Mouse (Mus musculus): ENCODE results near the gene Gm11115. TPM values are rescaled to one million over a fixed set of nuclear protein-coding genes. Genes with fewer than 3 reads are reported as not detected.

The Gm11115 gene
- not detected in 3 replicates for total RNA-seq (2017)

DNA sequence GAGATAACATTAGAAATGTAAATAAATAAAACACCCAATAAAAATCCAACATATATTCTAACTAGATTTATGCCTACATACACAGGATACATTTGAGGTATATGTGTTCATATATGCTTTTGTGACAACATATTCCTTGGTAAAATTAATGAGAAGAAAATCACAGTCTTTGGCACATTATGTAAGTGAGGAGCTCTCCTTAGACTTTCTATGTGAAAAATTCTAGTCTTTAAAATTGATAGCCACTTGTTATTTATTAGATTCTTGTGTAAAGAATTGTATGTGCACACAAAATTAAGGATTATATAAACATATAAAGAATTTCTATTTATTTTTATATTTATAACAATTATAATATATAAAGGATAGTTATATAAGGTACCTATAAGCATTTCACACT is at the start of gene Gm11115:
Gene Gm11115 (minus strand): TSS at position 101 of the 400 bp plus-strand sequence.
- no peak for ATAC-seq (replicated peaks; ENCODE audit: insufficient number of reproducible peaks, low FRiP score, low TSS enrichment, poor library complexity, severe bottlenecking)

DNA sequence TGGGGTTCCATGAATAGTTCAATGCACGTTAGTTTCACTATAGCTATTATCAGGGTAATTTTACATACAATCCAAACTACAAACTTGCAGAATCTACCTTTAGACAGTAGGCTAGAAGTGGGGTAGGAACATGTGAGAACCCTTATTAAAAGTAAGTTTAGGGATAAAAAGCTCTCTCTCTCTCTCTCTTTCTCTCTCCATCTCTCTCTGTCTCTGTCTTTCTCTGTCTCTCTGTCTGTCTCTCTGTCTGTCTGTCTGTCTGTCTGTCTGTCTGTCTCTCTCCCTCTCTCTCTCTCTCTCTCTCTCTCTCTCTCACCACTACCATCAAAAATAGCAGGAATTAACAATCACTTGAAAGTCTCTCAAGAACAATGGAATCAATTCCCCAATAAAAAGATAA is 42.5 kb downstream of the Gm11115 start, which contains the start of gene Gm11116:
Gene Gm11116 (minus strand): TSS at position 101 of the 400 bp plus-strand sequence.
- ATAC-seq (replicated peaks; ENCODE audit: insufficient number of reproducible peaks, low FRiP score, low TSS enrichment, poor library complexity, severe bottlenecking): no peak

Other genes starting within 250 kb of the Gm11115 start
- gene Csn3, start 228.5 kb downstream of the Gm11115 start, total RNA-seq (2017): not detected in 3 replicates
- gene 2310003L06Rik, start 184.6 kb downstream of the Gm11115 start, total RNA-seq (2017): not detected in 3 replicates
- gene Gm28434, start 184.6 kb downstream of the Gm11115 start, total RNA-seq (2017): not detected in 3 replicates
- 0.49 TPM in 1 of 3 replicates, not detected in the others for gene Cabs1, start 174.7 kb downstream of the Gm11115 start, total RNA-seq (2017)
- gene Smr3a, start 151.6 kb downstream of the Gm11115 start, total RNA-seq (2017): not detected in 3 replicates
- gene Smr2, start 67.5 kb downstream of the Gm11115 start, total RNA-seq (2017): not detected in 3 replicates
- not detected in 3 replicates for gene Gm11116, start 42.6 kb downstream of the Gm11115 start, total RNA-seq (2017)
- not detected in 3 replicates for gene Gm7714, start 114.8 kb upstream of the Gm11115 start, total RNA-seq (2017)
- gene Prol1, start 163.2 kb upstream of the Gm11115 start, total RNA-seq (2017): not detected in 3 replicates
- not detected in 3 replicates for gene Amtn, start 222.0 kb upstream of the Gm11115 start, total RNA-seq (2017)